Mouse (Mus musculus) forebrain, embryonic 10.5 days (tissue): Measurements from ENCODE around the gene Actr6. TPM values are rescaled to one million over a fixed set of nuclear protein-coding genes. Genes with fewer than 3 reads are reported as not detected.
A peak's percentile ranks its signal among the peaks of the same experiment; 100 is the strongest.
"Not testable (repeated sequence)": the region's sequence is repeated elsewhere in the genome, so short reads cannot be mapped to it uniquely, and the experiment has no call there.

Experiments
- DNase-seq: peaks from one replicate; pipeline ENCODE4 v3.0.0-alpha.2; 2017; ENCODE audit warnings: low spot score; ENCODE audit errors: extremely low spot score
- H3K27ac ChIP-seq: fragments of 300-500 bp; sonication (generic); 2 replicates; pipeline ENCODE4 v1.5.1; 2016; ENCODE audit warnings: mild to moderate bottlenecking
- H3K27me3 ChIP-seq: fragments of 300-500 bp; sonication (generic); 2 replicates; pipeline ENCODE4 v1.6.1; 2016; ENCODE audit warnings: mild to moderate bottlenecking; ENCODE audit not compliant: poor library complexity, severe bottlenecking
- H3K36me3 ChIP-seq: fragments of 300-500 bp; sonication (generic); replicated peaks from 2 replicates; pipeline ENCODE4 v1.6.1; 2016; ENCODE audit warnings: mild to moderate bottlenecking, moderate library complexity
- H3K4me1 ChIP-seq: fragments of 300-500 bp; sonication (generic); 2 replicates; pipeline ENCODE4 v1.6.1; 2016
- H3K4me3 ChIP-seq: fragments of 300-500 bp; sonication (generic); 2 replicates; pipeline ENCODE4 v1.5.1; 2016; ENCODE audit warnings: mild to moderate bottlenecking, moderate library complexity
- H3K9me3 ChIP-seq: fragments of 300-500 bp; sonication (generic); 2 replicates; pipeline ENCODE4 v1.6.1; 2016; ENCODE audit warnings: mild to moderate bottlenecking, moderate library complexity
- WGBS: fragments of 180-500 bp; shearing (Covaris S2); methylation state at CpG from one replicate; pipeline ENCODE4 v1.1.7; 2016; 5-methylcytosine and 5-hydroxymethylcytosine counted together
- polyA plus RNA-seq: library from polyadenylated mRNA; unstranded; fragments of >200 nt; fragmentation: Nextera tagmentation; extraction: Ambion mirVana; gene quantifications from 2 replicates; pipeline ENCODE4 v1.2.1, GENCODE M21; 2016

Actr6 gene
- polyA plus RNA-seq, 1 experiment from 2014 or later = 37.5 TPM

GRCm38 (mm10) chr10:89686139-89686808 is 45.8 kb downstream of the Actr6 start, which contains the start of gene Scyl2:
Gene Scyl2, minus strand, starts transcription at chr10:89686285.
- Histone ChIP-seq H3K27ac (peak within 1 kb of the TSS; percentile 93), H3K9me3 (no peaks in the 10 kb centered on the region), H3K27me3 (no peaks in the 10 kb centered on the region), H3K4me1 (peaks cover 16% of the 10 kb centered on the region), H3K4me3 (peak within 1 kb of the TSS; percentile 100), H3K36me3 (peaks cover 9% of the 10 kb centered on the region; the same call in 1 of the 2 replicates)
- DNase-seq = peak; percentile 88
- 7% methylated on average over 31 of the region's 31 CpGs for WGBS

- Histone ChIP-seq H3K4me3 (peak overlapping the region; percentile 100), H3K27ac (peak overlapping the region; percentile 93), H3K36me3 (peaks cover 9% of the 10 kb centered on the region; the same call in 1 of the 2 replicates), H3K27me3 (no peaks in the 10 kb centered on the region), H3K9me3 (no peaks in the 10 kb centered on the region), H3K4me1 (peaks cover 16% of the 10 kb centered on the region)
- DNase-seq = peak; percentile 18
- under 1% methylated on average over 50 of the region's 51 CpGs for WGBS
Observed at GRCm38 (mm10) chr10:89685391-89686138, 46.5 kb downstream of the Actr6 start.

- H3K9me3 ChIP-seq = no peaks in the 10 kb centered on the region
- no peak overlapping the region for H3K4me3 ChIP-seq
- H3K27ac ChIP-seq = no peak overlapping the region
- WGBS = 76% methylated on average over 10 of the region's 10 CpGs
- no peak for DNase-seq
- peaks cover 12% of the 10 kb centered on the region for H3K36me3 ChIP-seq
- no peaks in the 10 kb centered on the region for H3K27me3 ChIP-seq
- peaks cover 16% of the 10 kb centered on the region for H3K4me1 ChIP-seq
Observed at GRCm38 (mm10) chr10:89682961-89683360, 49.1 kb downstream of the Actr6 start.

- H3K9me3 ChIP-seq = no peaks in the 10 kb centered on the region
- no peak for DNase-seq
- 92% methylated on average over 1 of the region's 1 CpGs for WGBS
- no peaks in the 10 kb centered on the region for H3K27me3 ChIP-seq
- H3K4me1 ChIP-seq = peaks cover 16% of the 10 kb centered on the region
- H3K4me3 ChIP-seq = no peak overlapping the region
- no peak overlapping the region for H3K27ac ChIP-seq
- H3K36me3 ChIP-seq = peaks cover 15% of the 10 kb centered on the region
Observed at GRCm38 (mm10) chr10:89682157-89682556, 49.9 kb downstream of the Actr6 start.

GRCm38 (mm10) chr10:89681706-89682105 is 50.4 kb downstream of the Actr6 start:
- H3K36me3 ChIP-seq = peaks cover 15% of the 10 kb centered on the region
- DNase-seq = no peak
- peaks cover 13% of the 10 kb centered on the region for H3K4me1 ChIP-seq
- H3K27ac ChIP-seq = no peak overlapping the region
- H3K27me3 ChIP-seq = no peaks in the 10 kb centered on the region
- WGBS = 97% methylated on average over 4 of the region's 4 CpGs
- no peaks in the 10 kb centered on the region for H3K9me3 ChIP-seq
- H3K4me3 ChIP-seq = no peak overlapping the region

GRCm38 (mm10) chr10:89680517-89680916 is 51.6 kb downstream of the Actr6 start:
- Histone ChIP-seq H3K9me3 (no peaks in the 10 kb centered on the region), H3K4me1 (peaks cover 8% of the 10 kb centered on the region), H3K4me3 (no peak overlapping the region), H3K36me3 (peaks cover 15% of the 10 kb centered on the region), H3K27me3 (no peaks in the 10 kb centered on the region), H3K27ac (no peak overlapping the region)
- no peak for DNase-seq
- 88% methylated on average over 3 of the region's 3 CpGs for WGBS

- Histone ChIP-seq H3K4me1 (no peaks in the 10 kb centered on the region), H3K27me3 (no peaks in the 10 kb centered on the region)
- WGBS = 92% methylated on average over 1 of the region's 1 CpGs
Observed at GRCm38 (mm10) chr10:89679448-89679847, 52.6 kb downstream of the Actr6 start.

GRCm38 (mm10) chr10:89678054-89678453 is 54.0 kb downstream of the Actr6 start:
- 92% methylated on average over 4 of the region's 4 CpGs for WGBS
- Histone ChIP-seq H3K4me1 (no peaks in the 10 kb centered on the region), H3K9me3 (no peaks in the 10 kb centered on the region), H3K27me3 (no peaks in the 10 kb centered on the region), H3K27ac (no peak overlapping the region), H3K4me3 (no peak overlapping the region), H3K36me3 (peaks cover 10% of the 10 kb centered on the region)
- no peak for DNase-seq

More at GRCm38 (mm10) chr10:89679448-89679847, 52.6 kb downstream of the Actr6 start:
- Histone ChIP-seq H3K27ac (no peak overlapping the region), H3K9me3 (no peaks in the 10 kb centered on the region), H3K36me3 (peaks cover 15% of the 10 kb centered on the region), H3K4me3 (no peak overlapping the region)
- DNase-seq = no peak

GRCm38 (mm10) chr10:89676609-89677008 is 55.5 kb downstream of the Actr6 start:
- 85% methylated on average over 4 of the region's 4 CpGs for WGBS
- no peaks in the 10 kb centered on the region for H3K9me3 ChIP-seq
- no peak overlapping the region for H3K4me3 ChIP-seq
- no peaks in the 10 kb centered on the region for H3K4me1 ChIP-seq
- H3K27ac ChIP-seq = no peak overlapping the region
- H3K27me3 ChIP-seq = no peaks in the 10 kb centered on the region
- H3K36me3 ChIP-seq = peaks cover 13% of the 10 kb centered on the region
- no peak for DNase-seq

GRCm38 (mm10) chr10:89670371-89670770 is 61.7 kb downstream of the Actr6 start:
- H3K27me3 ChIP-seq, DNase-seq, H3K9me3 ChIP-seq, H3K4me1 ChIP-seq, H3K27ac ChIP-seq, H3K4me3 ChIP-seq: not testable (repeated sequence)
- WGBS = 98% methylated on average over 5 of the region's 5 CpGs
- peaks cover 24% of the 10 kb centered on the region for H3K36me3 ChIP-seq

GRCm38 (mm10) chr10:89667571-89667970 is 64.5 kb downstream of the Actr6 start:
- no peak overlapping the region for H3K27ac ChIP-seq
- H3K4me1 ChIP-seq = no peaks in the 10 kb centered on the region
- DNase-seq = no peak
- H3K4me3 ChIP-seq = no peak overlapping the region
- no peaks in the 10 kb centered on the region for H3K9me3 ChIP-seq
- no peaks in the 10 kb centered on the region for H3K27me3 ChIP-seq
- peaks cover 30% of the 10 kb centered on the region for H3K36me3 ChIP-seq
- WGBS = 87% methylated on average over 7 of the region's 7 CpGs

GRCm38 (mm10) chr10:89665679-89666078 is 66.4 kb downstream of the Actr6 start:
- no peak overlapping the region for H3K27ac ChIP-seq
- H3K4me1 ChIP-seq = no peaks in the 10 kb centered on the region
- no peak for DNase-seq
- 97% methylated on average over 9 of the region's 9 CpGs for WGBS
- H3K4me3 ChIP-seq = no peak overlapping the region
- peaks cover 42% of the 10 kb centered on the region for H3K36me3 ChIP-seq
- no peaks in the 10 kb centered on the region for H3K27me3 ChIP-seq
- no peaks in the 10 kb centered on the region for H3K9me3 ChIP-seq

- Histone ChIP-seq H3K27ac (no peak overlapping the region), H3K27me3 (no peaks in the 10 kb centered on the region), H3K4me1 (no peaks in the 10 kb centered on the region), H3K4me3 (no peak overlapping the region), H3K9me3 (no peaks in the 10 kb centered on the region), H3K36me3 (peaks cover 43% of the 10 kb centered on the region)
- no peak for DNase-seq
- WGBS = 96% methylated on average over 8 of the region's 8 CpGs
Observed at GRCm38 (mm10) chr10:89664977-89665645, 67.0 kb downstream of the Actr6 start.
